Mouse (Mus musculus) c-Kit-positive CD71-positive TER-119-negative erythroid progenitor cells, embryonic 14.5 days (primary cell): ENCODE measurements around the gene Hes5.

ENCODE experiments used
- DNase-seq: peaks from one replicate; pipeline ENCODE4 v3.0.0-alpha.2; 2013; ENCODE audit warnings: low read depth

Hes5 gene

GRCm38 (mm10) chr4:155011312-155012025 lies 50.7 kb downstream of the Hes5 start:
- no peak for DNase-seq
